Mouse (Mus musculus) heart, postnatal 0 days (tissue): ENCODE measurements at regions not wholly inside any gene's neighbourhood (a gene's known extent, or its start where the extent isn't known, plus 50 kb on each side); places are given as distances from the start of the nearest gene placed in this dataset.
"Not testable (repeated sequence)": the region's sequence is repeated elsewhere in the genome, so short reads cannot be mapped to it uniquely, and the experiment has no call there.

Experiments
- CTCF ChIP-seq: IDR thresholded peaks from 2 replicates; pipeline ENCODE4 v1.5.1; 2016; ENCODE audit warnings: antibody characterized with exemption, control low read depth, low read depth
- EP300 ChIP-seq: IDR thresholded peaks from 2 replicates; pipeline ENCODE4 v1.6.1; 2016; ENCODE audit warnings: antibody characterized with exemption, low read depth

GRCm38 (mm10) chr10:85749549-85749948 lies 79.7 kb upstream of the Pwp1 start:
- not testable (repeated sequence) for TF ChIP-seq CTCF, EP300
